8 mouse cellular contexts compared by ENCODE assay signal in the genomic region with DNA sequence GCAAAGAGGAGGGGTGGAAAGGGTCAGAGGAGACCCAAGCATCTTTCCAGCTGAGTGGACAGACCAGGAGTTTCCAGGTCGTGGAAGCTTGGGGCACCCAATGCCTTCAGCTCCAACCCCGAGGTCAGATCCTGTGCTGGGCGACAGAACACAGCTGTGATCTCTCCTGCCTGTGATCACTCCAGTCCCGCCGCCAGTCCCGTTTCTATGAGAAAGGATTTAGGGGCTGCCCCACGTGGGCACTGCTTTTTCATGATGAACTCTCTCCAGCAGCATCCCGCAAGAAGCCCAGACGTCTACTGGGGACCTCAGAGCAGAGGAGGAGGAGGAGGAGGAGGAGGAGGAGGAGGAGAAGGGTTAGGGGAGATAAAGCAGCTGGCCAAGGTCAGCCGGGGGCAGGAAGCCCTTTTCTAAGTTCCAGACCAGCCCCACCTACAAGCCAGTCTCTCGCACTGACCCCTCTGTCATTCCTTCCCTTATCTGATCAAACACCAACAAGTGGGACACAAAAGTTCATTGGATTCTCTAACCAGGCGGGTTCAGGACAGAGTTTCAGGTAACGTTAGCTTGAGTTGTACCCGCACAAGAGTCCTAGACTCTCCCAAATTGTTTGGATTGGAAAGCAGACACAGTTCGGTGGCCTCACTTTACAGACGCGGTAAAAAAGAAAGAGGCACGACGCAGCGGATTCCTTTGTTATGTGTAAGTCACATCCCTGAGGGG. TPM values are rescaled to one million over a fixed set of nuclear protein-coding genes. Genes with fewer than 3 reads are reported as not detected.
DNase-seq lines count a peak whose midpoint lies in the region; ATAC-seq and TF ChIP-seq lines count a peak whose summit lies in the region.

No protein-coding gene starts in this region.

- peak overlapping the region; percentile 92 for H3K4me2 ChIP-seq in liver, postnatal 0 days (ENCODE audit: low read depth, low read length)

- no peak for TF ChIP-seq EP300 in liver, postnatal 0 days (IDR thresholded peaks at IDR 0.05; ENCODE audit: low read depth)

- H3K4me3 ChIP-seq in bone marrow macrophage, adult 2 months (ENCODE audit: insufficient read depth, low read length) = peak overlapping the region; percentile 88
- peak overlapping the region; percentile 68 for H3K4me3 ChIP-seq in liver, postnatal 0 days (ENCODE audit: low read depth, low read length)

- H3K27ac ChIP-seq in bone marrow macrophage, adult 2 months (ENCODE audit: insufficient read depth, low read depth, low read length) = no peak overlapping the region
- 0 out of 2 replicates have a peak overlapping the region, but pooled peaks have one; percentile 34 for H3K27ac ChIP-seq in liver, postnatal 0 days (ENCODE audit: low read depth)

- H3K9ac ChIP-seq in liver, postnatal 0 days (replicated peaks) = peak overlapping the region; percentile 69

- H3K36me3 ChIP-seq in liver, postnatal 0 days (replicated peaks; ENCODE audit: insufficient read depth, low read length) = no peaks in the 10 kb centered on the region

- WGBS in liver, postnatal 0 days (ENCODE audit: insufficient replicate concordance) = 4% methylated on average over 20 of the region's 20 CpGs

- H3K27me3 ChIP-seq in liver, postnatal 0 days (ENCODE audit: insufficient read depth, low read length) = no peaks in the 10 kb centered on the region

- H3K4me1 ChIP-seq in bone marrow macrophage, adult 2 months (ENCODE audit: control insufficient read depth, insufficient read depth, low read length) = peaks cover 4% of the 10 kb centered on the region
- peaks cover 5% of the 10 kb centered on the region; the same call in 1 of the 2 replicates for H3K4me1 ChIP-seq in liver, postnatal 0 days (ENCODE audit: insufficient read depth)

- no peak for TF ChIP-seq POLR2A in bone marrow macrophage, adult 2 months (IDR thresholded peaks at IDR 0.05; ENCODE audit: borderline replicate concordance, low read depth, low read length)

- DNase-seq in adrenal gland, postnatal 36 days = peak; percentile 22 to 29
- no peak for DNase-seq in adrenal gland, postnatal 4 days (ENCODE audit: low spot score in 2 of 2)
- DNase-seq in heart, postnatal 10 days = peak; percentile 28 to 31
- no peak for DNase-seq in liver, postnatal 0 days
- peak; percentile 36 for DNase-seq in retina, embryonic 14.5 days (ENCODE audit: low spot score)
- DNase-seq in ovary, postnatal 10 days (ENCODE audit: low spot score) = no peak

- TF ChIP-seq CTCF in bone marrow macrophage, adult 2 months (IDR thresholded peaks at IDR 0.05; ENCODE audit: low read depth, low read length) = no peak
- TF ChIP-seq CTCF in liver, postnatal 0 days (IDR thresholded peaks at IDR 0.05; ENCODE audit: low read depth) = no peak

- intact Hi-C loops in heart, postnatal 10 days (cut with DNase I) = loop anchor here (2.0 to 5.0 kb wide), 2 partner anchors 81 to 319 kb away; a partner anchor contains a TSS

- no peaks in the 10 kb centered on the region for H3K9me3 ChIP-seq in liver, postnatal 0 days (ENCODE audit: low read length)

- ATAC-seq in liver, postnatal 0 days = no peak; the same call in 1 of the 2 replicates
- ATAC-seq in erythroid progenitor cell, adult 5-6 weeks (replicated peaks; ENCODE audit: low FRiP score, poor library complexity, severe bottlenecking) = no peak

RNA-seq across cellular contexts. Expression of a gene that starts 0.8 kb away (rescaled TPM):
- total RNA-seq in adrenal gland, postnatal 36 days (2021) = 100 to 1,000 TPM; 283 to 302 TPM
- total RNA-seq in adrenal gland, postnatal 4 days (2021) = 100 to 1,000 TPM; 327 to 347 TPM
- polyA plus RNA-seq in bone marrow macrophage, adult 2 months (2012; ENCODE audit: insufficient read depth, insufficient read length, missing spikeins) = 27.4 and 30.3 TPM in 2 replicates
- 100 to 1,000 TPM; 197 to 202 TPM for total RNA-seq in heart, postnatal 10 days (2021)
- polyA plus RNA-seq in liver, postnatal 0 days (2015; fragmentation: Nextera tagmentation; extraction: Ambion mirVana) = 55.5 and 61.1 TPM in 2 replicates
- 1.1 and 2.5 TPM in 2 replicates for total RNA-seq in erythroid progenitor cell, adult 5-6 weeks (2015; ENCODE audit: low replicate concordance)
- total RNA-seq in erythroid progenitor cell, adult 5-6 weeks (2017; ENCODE audit: low replicate concordance) = 5.8 TPM in 1 of 2 replicates, not detected in the other

RNA-seq across cellular contexts. Expression of a gene that starts 17.3 kb away (rescaled TPM):
- 1 to 10 TPM; 1.0 to 2.0 TPM for total RNA-seq in adrenal gland, postnatal 36 days (2021)
- total RNA-seq in adrenal gland, postnatal 4 days (2021) = 1 to 10 TPM; 4.1 to 4.5 TPM
- not detected in 2 replicates for polyA plus RNA-seq in bone marrow macrophage, adult 2 months (2012; ENCODE audit: insufficient read depth, insufficient read length, missing spikeins)
- total RNA-seq in heart, postnatal 10 days (2021) = 1 to 10 TPM in 1 of 2 experiments, under 1 TPM in 1; 0.69 to 1.4 TPM
- not detected in 2 replicates for polyA plus RNA-seq in liver, postnatal 0 days (2015; fragmentation: Nextera tagmentation; extraction: Ambion mirVana)
- not detected in 2 replicates for total RNA-seq in erythroid progenitor cell, adult 5-6 weeks (2015; ENCODE audit: low replicate concordance)
- total RNA-seq in erythroid progenitor cell, adult 5-6 weeks (2017; ENCODE audit: low replicate concordance) = not detected in 2 replicates

Comparison
In these comparisons a context has a peak if more than half of its experiments do, and no peak if none do; other contexts are left out.
1. DNase-seq: peak in adrenal gland, postnatal 36 days (2 of 2), heart, postnatal 10 days (2 of 2) and retina, embryonic 14.5 days (single experiment); none in adrenal gland, postnatal 4 days (0 of 2), liver, postnatal 0 days (single experiment) and ovary, postnatal 10 days (single experiment).
2. RNA of a gene that starts 0.8 kb away (total RNA-seq): 327 to 347 TPM in adrenal gland, postnatal 4 days, 283 to 302 TPM in adrenal gland, postnatal 36 days and 197 to 202 TPM in heart, postnatal 10 days; 1.1 to 5.8 TPM in erythroid progenitor cell, adult 5-6 weeks; every median in the first group is over 10 times any median in the second.